Mouse (Mus musculus) forebrain, embryonic 12.5 days (tissue): ENCODE results near the gene Adcy1. TPM values are rescaled to one million over a fixed set of nuclear protein-coding genes. Genes with fewer than 3 reads are reported as not detected.

ENCODE experiments used
- ATAC-seq: fragments of 200-750 bp; cut with Nextera tagmentation; 2 replicates; pipeline ENCODE4 v1.8.0; 2017; ENCODE audit warnings: moderate TSS enrichment; ENCODE audit not compliant: low FRiP score
- H3K27ac ChIP-seq: fragments of 300-500 bp; sonication (generic); 2 replicates; pipeline ENCODE4 v1.5.1; 2016; ENCODE audit warnings: mild to moderate bottlenecking
- H3K27me3 ChIP-seq: fragments of 300-500 bp; sonication (generic); 2 replicates; pipeline ENCODE4 v1.6.1; 2016; ENCODE audit warnings: mild to moderate bottlenecking
- H3K36me3 ChIP-seq: fragments of 300-500 bp; sonication (generic); replicated peaks from 2 replicates; pipeline ENCODE4 v1.6.1; 2016; ENCODE audit warnings: mild to moderate bottlenecking
- H3K4me1 ChIP-seq: fragments of 300-500 bp; sonication (generic); 2 replicates; pipeline ENCODE4 v1.6.1; 2016
- H3K4me2 ChIP-seq: fragments of 300-500 bp; sonication (generic); 2 replicates; pipeline ENCODE4 v1.6.1; 2016; ENCODE audit warnings: mild to moderate bottlenecking, moderate library complexity
- H3K4me3 ChIP-seq: fragments of 300-500 bp; sonication (generic); replicated peaks from 2 replicates; pipeline ENCODE4 v1.5.1; 2016; ENCODE audit warnings: mild to moderate bottlenecking
- H3K9ac ChIP-seq: fragments of 300-500 bp; sonication (generic); 2 replicates; pipeline ENCODE4 v1.6.1; 2016; ENCODE audit warnings: mild to moderate bottlenecking
- H3K9me3 ChIP-seq: fragments of 300-500 bp; sonication (generic); 2 replicates; pipeline ENCODE4 v1.6.1; 2016
- WGBS: fragments of 180-500 bp; shearing (Covaris S2); methylation state at CpG from one replicate; pipeline ENCODE4 v1.1.7; 2016; 5-methylcytosine and 5-hydroxymethylcytosine counted together
- polyA plus RNA-seq: library from polyadenylated mRNA; unstranded; fragments of >200 nt; fragmentation: Nextera tagmentation; extraction: Ambion mirVana; gene quantifications from 2 replicates; pipeline ENCODE4 v1.2.1, GENCODE M21; 2016

Adcy1 gene
- 1.1 and 1.3 TPM in 2 replicates for polyA plus RNA-seq

DNA sequence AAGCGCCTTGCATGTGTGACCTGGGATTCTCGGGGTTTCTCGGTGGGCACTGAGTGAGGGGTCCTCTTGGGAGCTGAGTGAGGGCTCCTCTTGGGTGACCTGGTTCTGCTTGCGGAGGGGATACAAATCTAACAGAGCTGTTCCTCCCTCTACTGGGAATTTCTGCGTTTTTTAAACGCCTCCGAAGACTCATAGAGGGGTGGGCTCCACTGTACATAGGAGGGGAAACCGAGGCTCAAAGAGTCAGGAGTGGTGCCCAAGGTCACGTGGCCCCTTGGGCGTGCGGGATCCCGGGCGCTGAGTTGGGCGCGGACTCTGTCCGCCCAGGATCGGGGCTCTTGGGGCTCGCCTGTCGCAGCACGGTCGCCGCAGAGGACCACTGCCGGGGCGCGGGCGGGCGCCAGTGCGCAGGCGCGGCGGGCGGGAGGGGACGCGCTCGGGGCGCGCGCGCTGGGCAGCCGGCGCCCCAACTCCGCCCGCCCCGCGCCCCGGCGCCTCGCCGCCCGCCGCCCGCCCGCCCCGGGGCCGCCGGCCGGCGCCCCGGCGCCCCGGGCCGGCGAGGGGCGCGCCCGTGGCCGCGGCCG, at the start of gene Adcy1:
Adcy1 (plus strand) TSS at position 489 of the 584 bp plus-strand sequence.
- peaks cover 28% of the 10 kb centered on the region for H3K4me1 ChIP-seq
- peaks cover 66% of the 10 kb centered on the region for H3K27me3 ChIP-seq
- peak; percentile 76 for ATAC-seq
- H3K4me3 ChIP-seq, result peak within 1 kb of the TSS; percentile 61
- peak within 1 kb of the TSS; percentile 58 for H3K9ac ChIP-seq
- H3K4me2 ChIP-seq, result peak within 1 kb of the TSS; percentile 93
- under 1% methylated on average over 61 of the region's 69 CpGs for WGBS
- H3K9me3 ChIP-seq, result no peaks in the 10 kb centered on the region
- no peak within 1 kb of the TSS for H3K27ac ChIP-seq
- H3K36me3 ChIP-seq, result no peaks in the 10 kb centered on the region

DNA sequence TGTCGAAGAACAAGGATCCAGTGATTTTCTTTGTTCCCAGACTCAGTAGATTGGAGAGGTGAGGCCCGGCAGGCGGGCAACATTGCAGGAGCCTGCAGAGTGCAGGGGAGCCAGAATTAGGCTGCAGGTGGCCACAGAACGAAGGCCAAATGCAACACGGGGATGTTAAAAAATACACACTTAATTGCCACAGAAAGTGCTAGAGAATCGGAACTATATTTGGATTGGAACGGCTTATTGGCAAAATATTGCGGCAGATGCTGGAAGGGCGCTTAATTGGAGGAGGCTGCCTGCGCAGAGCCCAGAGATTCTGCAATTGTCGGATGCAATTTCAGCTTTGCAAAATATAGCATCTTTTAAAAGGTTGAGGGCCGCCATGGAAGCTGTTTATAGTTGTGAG, 46.4 kb upstream of the Adcy1 start:
- Histone ChIP-seq H3K27ac (no peak overlapping the region), H3K9me3 (no peaks in the 10 kb centered on the region), H3K4me3 (no peak overlapping the region), H3K27me3 (no peaks in the 10 kb centered on the region), H3K4me2 (no peak overlapping the region), H3K9ac (no peak overlapping the region), H3K36me3 (no peaks in the 10 kb centered on the region), H3K4me1 (no peaks in the 10 kb centered on the region)
- 91% methylated on average over 12 of the region's 12 CpGs for whole genome bisulfite sequencing
- no peak for ATAC-seq

DNA sequence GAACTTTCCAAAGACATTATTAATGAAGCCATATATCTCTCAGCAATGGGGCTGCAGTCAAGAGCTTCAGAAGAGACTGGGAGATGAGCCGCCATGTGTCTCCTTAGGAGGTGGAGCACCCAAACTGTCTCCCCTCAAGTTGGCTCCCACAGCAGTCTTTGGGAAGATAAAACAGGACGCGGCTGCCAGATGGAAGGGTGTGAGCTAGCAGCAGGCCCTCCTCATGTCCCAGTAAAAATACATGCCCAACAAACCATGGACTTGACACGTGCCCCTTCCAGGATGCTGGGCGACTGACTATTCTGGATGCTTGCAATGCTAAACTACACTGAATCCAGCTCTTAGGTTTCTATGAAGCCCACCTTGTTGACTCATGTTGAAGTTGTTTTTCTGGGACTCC, 45.2 kb upstream of the Adcy1 start:
- WGBS, result 94% methylated on average over 5 of the region's 5 CpGs
- Histone ChIP-seq H3K4me1 (no peaks in the 10 kb centered on the region), H3K9ac (no peak overlapping the region), H3K4me3 (no peak overlapping the region), H3K4me2 (no peak overlapping the region), H3K27me3 (no peaks in the 10 kb centered on the region), H3K27ac (no peak overlapping the region), H3K36me3 (no peaks in the 10 kb centered on the region), H3K9me3 (no peaks in the 10 kb centered on the region)
- no peak for ATAC-seq

DNA sequence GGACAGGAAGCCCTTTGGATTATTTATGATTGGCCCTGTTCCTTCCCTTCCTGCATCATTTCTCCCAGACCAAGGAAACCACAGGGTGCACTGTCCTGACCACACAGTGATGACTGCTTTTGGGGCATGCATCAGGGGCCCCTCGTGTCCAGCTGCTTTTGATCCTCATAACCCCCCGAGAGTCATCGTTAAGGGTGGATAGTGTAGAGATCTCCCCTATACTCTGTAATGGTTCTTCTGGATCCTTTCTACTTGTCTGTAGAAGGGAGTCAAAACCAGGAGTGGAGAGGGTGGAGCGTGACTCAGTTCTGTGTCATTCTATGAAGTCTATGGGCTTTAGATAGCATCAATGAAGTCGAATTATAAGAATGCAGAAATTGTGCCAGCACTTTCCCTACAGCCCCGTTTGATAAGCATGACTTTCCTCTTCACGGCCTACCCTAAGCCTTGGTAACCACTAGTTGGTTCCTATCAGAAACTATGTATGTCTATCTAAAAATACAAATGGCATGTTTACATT, 44.2 kb upstream of the Adcy1 start:
- WGBS, result 87% methylated on average over 7 of the region's 7 CpGs
- Histone ChIP-seq H3K4me3 (no peak overlapping the region), H3K4me2 (no peak overlapping the region), H3K4me1 (no peaks in the 10 kb centered on the region), H3K36me3 (no peaks in the 10 kb centered on the region), H3K9me3 (no peaks in the 10 kb centered on the region), H3K27me3 (no peaks in the 10 kb centered on the region), H3K9ac (no peak overlapping the region), H3K27ac (no peak overlapping the region)
- no peak for ATAC-seq

DNA sequence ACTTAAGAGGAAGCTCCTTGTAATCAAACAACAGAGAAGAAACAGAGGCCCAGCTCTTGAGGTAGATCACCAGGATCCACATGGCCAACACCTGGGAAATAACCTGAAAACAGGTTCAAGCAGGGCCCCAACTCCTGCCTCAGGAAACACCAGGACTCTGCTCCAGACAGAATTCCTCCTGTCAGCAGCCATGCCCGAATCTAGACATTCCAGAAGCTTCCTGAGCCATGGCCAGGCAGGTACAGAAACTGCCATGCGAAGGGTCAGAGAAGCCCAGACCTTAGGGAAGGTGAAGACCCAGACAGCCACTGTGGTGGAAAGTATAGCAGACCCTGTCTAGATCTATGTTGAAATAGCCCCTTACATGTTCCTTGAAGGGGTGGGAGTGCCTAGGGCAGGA, 30.2 kb upstream of the Adcy1 start:
- Histone ChIP-seq H3K27ac (no peak overlapping the region), H3K27me3 (no peaks in the 10 kb centered on the region), H3K4me3 (no peak overlapping the region), H3K9ac (no peak overlapping the region), H3K4me1 (no peaks in the 10 kb centered on the region), H3K4me2 (no peak overlapping the region), H3K36me3 (no peaks in the 10 kb centered on the region), H3K9me3 (no peaks in the 10 kb centered on the region)
- no peak for ATAC-seq
- 86% methylated on average over 2 of the region's 2 CpGs for WGBS

DNA sequence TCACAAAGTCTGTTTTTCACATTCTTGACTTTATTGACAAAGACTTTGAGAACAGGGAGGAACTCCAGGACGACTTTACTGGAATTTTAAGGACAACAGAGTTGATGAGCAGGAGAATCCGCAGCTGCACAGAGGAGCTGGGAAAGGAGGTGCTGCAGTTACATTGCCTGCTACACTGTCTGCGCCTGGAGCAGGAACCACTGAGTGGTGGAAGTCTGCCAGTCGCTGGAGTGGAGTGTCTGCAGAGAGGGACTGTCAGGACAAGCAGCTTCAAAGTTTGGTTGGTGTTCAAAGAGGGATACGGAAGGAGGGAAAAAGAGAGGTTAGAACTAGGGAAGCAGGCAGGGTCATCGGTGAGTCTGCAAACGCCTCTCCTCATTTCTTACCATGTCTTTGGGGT, 23.6 kb upstream of the Adcy1 start:
- Histone ChIP-seq H3K9me3 (no peaks in the 10 kb centered on the region), H3K27ac (no peak overlapping the region), H3K27me3 (no peaks in the 10 kb centered on the region), H3K4me1 (no peaks in the 10 kb centered on the region), H3K36me3 (no peaks in the 10 kb centered on the region), H3K4me3 (no peak overlapping the region), H3K4me2 (no peak overlapping the region), H3K9ac (no peak overlapping the region)
- no peak for ATAC-seq
- 66% methylated on average over 7 of the region's 7 CpGs for WGBS

DNA sequence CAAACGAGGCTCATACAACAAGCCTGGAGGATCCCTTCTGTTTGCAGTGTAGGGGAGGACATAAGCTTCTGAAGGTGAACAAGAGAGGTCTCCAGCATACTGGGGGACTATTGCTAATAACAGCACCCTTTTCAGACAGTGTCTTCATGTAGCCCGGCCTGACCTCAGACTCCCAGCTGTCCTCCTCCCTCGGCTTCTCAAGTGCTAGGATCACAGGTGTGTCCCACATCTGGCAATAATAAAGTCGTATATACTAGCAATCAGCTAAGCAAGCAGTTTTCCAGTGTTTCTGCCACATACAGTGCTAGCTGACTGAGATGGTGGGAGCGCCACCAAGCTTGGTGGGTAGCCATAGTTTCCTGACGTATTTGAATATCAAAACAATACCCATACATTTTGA, 22.5 kb upstream of the Adcy1 start:
- H3K27me3 ChIP-seq, result no peaks in the 10 kb centered on the region
- no peak overlapping the region for H3K4me2 ChIP-seq

DNA sequence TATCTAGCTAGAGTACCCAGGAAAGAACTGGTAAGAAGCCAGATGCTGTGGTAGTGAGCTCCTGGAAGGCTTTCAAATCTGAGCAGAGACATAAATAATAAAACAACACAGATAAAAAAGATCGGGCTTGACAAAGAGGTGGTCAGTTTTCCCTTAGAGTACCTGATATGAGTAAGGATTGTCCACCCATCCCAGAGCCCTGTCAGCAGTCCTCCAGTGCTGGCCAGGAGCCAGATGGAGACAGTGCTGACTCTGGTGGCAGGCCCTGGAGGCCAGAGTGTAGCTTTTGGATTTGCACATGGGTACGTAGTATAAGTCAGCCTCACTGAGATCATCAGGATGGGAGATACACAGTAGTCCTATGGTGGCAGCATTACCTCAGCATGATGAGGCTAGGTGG, 16.1 kb upstream of the Adcy1 start:
- Histone ChIP-seq H3K4me3 (no peak overlapping the region), H3K4me1 (no peaks in the 10 kb centered on the region), H3K27ac (no peak overlapping the region), H3K9ac (no peak overlapping the region), H3K4me2 (no peak overlapping the region), H3K36me3 (no peaks in the 10 kb centered on the region), H3K27me3 (no peaks in the 10 kb centered on the region), H3K9me3 (no peaks in the 10 kb centered on the region)
- 85% methylated on average over 2 of the region's 2 CpGs for WGBS
- no peak for ATAC-seq

More for the DNA sequence above, 22.5 kb upstream of the Adcy1 start:
- no peak overlapping the region for H3K27ac ChIP-seq
- no peaks in the 10 kb centered on the region for H3K4me1 ChIP-seq
- no peaks in the 10 kb centered on the region for H3K36me3 ChIP-seq
- no peaks in the 10 kb centered on the region for H3K9me3 ChIP-seq
- no peak overlapping the region for H3K4me3 ChIP-seq
- no peak overlapping the region for H3K9ac ChIP-seq
- 80% methylated on average over 6 of the region's 6 CpGs for WGBS
- ATAC-seq, result no peak

DNA sequence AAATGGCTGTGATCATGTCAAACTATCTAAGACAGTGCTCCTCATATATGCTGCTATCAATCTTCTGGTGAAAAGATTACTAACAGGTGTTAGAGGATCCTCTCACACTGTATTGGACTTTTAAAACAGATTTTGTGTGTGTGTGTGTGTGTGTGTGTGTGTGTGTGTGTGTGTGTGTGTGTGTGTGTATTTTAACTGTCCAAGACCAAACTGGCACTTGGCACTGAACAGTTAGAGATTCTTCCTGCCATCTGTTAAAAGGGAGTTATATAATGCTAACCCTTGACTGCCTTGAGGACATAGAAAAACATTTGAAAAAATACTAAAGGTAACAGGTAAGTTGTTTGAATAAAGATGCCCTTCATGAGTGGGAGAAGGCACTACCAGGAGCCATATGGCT, 15.7 kb upstream of the Adcy1 start:
- no peaks in the 10 kb centered on the region for H3K4me1 ChIP-seq
- H3K27ac ChIP-seq, result no peak overlapping the region
- H3K9me3 ChIP-seq, result no peaks in the 10 kb centered on the region
- H3K36me3 ChIP-seq, result no peaks in the 10 kb centered on the region
- H3K27me3 ChIP-seq, result no peaks in the 10 kb centered on the region
- ATAC-seq, result no peak
- no peak overlapping the region for H3K4me2 ChIP-seq
- H3K4me3 ChIP-seq, result no peak overlapping the region
- no peak overlapping the region for H3K9ac ChIP-seq

DNA sequence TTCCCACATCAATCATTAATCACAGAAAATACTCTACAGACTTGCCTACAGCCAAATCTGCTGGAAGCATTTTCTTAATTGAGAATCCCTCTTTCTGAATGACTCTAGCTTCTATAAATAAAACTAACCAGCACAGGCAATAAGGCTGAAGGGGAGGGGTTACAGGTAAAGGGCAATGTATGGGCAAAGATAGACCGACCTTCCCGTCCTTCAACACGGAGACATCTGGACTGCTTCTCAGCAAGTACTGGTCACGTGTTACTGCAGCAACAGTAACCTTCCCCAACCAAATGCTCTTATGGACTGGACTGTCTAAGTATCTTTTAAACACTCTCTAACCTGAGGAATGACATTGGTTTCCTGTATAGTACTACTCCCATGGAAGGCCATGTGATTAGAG, 9.6 kb upstream of the Adcy1 start:
- Histone ChIP-seq H3K4me1 (peaks cover 14% of the 10 kb centered on the region), H3K9me3 (no peaks in the 10 kb centered on the region), H3K9ac (no peak overlapping the region), H3K27ac (no peak overlapping the region), H3K36me3 (no peaks in the 10 kb centered on the region), H3K27me3 (peaks cover 31% of the 10 kb centered on the region), H3K4me3 (no peak overlapping the region), H3K4me2 (no peak overlapping the region)
- WGBS, result 92% methylated on average over 4 of the region's 4 CpGs
- ATAC-seq, result no peak

DNA sequence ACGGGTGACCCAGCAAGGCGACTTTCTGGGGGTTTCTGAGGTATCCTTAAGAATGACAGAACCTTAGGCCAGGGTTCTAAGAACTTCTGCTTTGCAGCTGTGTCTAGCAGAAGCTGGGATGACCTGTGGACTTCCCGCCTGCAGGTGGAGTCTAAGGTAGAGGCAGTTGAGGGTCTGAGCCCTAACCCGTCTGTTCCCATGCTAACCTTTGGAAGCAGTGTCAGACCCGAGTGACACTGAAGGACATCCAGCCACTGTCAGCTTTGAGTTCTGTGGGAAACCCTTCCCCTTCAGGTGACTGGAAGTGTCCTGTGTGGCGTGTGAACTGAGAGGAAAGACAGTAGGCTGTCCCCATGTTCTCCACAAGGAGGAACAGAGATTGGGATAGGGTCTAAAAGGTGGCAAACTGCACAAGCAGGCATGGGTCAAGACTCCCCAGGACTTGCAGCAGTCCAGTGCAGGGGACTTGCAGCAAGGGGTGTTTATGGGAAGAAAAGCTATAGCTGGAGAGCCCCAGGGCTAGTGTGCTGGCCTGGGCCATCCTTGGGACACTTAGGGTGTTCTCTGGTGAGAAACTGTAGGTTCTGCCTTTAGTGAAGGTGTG, 8.5 kb upstream of the Adcy1 start:
- Histone ChIP-seq H3K36me3 (no peaks in the 10 kb centered on the region), H3K4me1 (peaks cover 14% of the 10 kb centered on the region), H3K9ac (no peak overlapping the region), H3K27ac (no peak overlapping the region), H3K4me2 (no peak overlapping the region), H3K9me3 (no peaks in the 10 kb centered on the region), H3K4me3 (no peak overlapping the region), H3K27me3 (peaks cover 34% of the 10 kb centered on the region)
- no peak for ATAC-seq
- WGBS, result 80% methylated on average over 6 of the region's 6 CpGs

DNA sequence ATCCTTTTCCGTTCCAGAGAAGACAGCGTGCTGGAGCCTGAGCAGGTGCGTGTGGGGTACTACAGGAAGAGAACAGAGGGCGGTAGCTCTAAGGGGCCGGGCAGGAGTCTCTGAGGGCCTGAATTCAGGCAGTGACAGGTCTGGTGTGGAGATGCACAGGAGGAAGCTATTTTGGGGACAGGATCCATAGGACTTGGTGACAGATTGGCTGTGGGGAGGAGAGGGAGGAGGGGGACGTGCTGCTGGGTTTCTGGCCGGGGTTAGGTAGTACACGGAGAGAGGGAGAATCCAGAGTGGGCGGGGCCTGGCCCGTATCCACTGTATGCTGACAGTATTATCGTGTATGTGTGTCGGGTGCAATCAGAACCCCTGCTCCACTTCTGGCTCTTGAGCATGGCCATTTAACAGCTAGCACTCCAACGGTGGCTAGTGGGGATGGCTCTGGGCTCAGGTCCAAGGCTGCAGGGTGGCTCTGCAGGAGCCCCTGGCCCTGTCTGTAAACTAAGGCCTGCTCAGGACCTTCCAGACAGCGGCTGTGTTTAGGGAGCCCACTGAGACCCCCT, 7.8 kb upstream of the Adcy1 start:
- no peak overlapping the region for H3K9ac ChIP-seq
- no peaks in the 10 kb centered on the region for H3K9me3 ChIP-seq
- peak; percentile 70 for ATAC-seq
- H3K36me3 ChIP-seq, result no peaks in the 10 kb centered on the region
- H3K27ac ChIP-seq, result no peak overlapping the region
- peak overlapping the region; percentile 34 for H3K4me2 ChIP-seq
- H3K4me1 ChIP-seq, result peaks cover 14% of the 10 kb centered on the region
- 21% methylated on average over 14 of the region's 14 CpGs for WGBS
- H3K27me3 ChIP-seq, result peaks cover 42% of the 10 kb centered on the region
- H3K4me3 ChIP-seq, result no peak overlapping the region

DNA sequence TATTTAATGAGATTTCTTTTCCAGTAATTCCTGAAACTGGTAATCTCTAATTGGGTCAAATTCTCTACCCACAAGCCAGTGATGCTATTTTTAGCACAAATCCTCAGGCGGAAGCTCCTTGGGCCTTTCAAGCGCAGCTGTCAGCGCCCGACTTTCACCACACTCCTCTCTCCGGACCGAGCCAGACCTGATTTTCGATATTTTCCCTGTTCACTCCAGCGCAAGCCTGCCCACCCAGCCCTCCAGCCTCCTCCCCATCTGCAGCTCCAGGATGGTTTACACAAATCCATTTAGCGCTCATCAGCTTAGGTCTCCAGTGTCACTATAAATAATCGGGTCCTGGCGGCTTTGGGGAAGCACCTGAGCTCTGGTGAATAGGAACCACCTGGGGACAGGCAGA, 7.2 kb upstream of the Adcy1 start:
- Histone ChIP-seq H3K4me3 (no peak overlapping the region), H3K36me3 (no peaks in the 10 kb centered on the region), H3K27ac (no peak overlapping the region), H3K4me2 (peak overlapping the region; percentile 19; the same call in 1 of the 2 replicates), H3K9ac (no peak overlapping the region), H3K9me3 (no peaks in the 10 kb centered on the region), H3K4me1 (peaks cover 14% of the 10 kb centered on the region), H3K27me3 (peaks cover 48% of the 10 kb centered on the region)
- ATAC-seq, result no peak
- WGBS, result 6% methylated on average over 11 of the region's 11 CpGs
